In the genomic region with DNA sequence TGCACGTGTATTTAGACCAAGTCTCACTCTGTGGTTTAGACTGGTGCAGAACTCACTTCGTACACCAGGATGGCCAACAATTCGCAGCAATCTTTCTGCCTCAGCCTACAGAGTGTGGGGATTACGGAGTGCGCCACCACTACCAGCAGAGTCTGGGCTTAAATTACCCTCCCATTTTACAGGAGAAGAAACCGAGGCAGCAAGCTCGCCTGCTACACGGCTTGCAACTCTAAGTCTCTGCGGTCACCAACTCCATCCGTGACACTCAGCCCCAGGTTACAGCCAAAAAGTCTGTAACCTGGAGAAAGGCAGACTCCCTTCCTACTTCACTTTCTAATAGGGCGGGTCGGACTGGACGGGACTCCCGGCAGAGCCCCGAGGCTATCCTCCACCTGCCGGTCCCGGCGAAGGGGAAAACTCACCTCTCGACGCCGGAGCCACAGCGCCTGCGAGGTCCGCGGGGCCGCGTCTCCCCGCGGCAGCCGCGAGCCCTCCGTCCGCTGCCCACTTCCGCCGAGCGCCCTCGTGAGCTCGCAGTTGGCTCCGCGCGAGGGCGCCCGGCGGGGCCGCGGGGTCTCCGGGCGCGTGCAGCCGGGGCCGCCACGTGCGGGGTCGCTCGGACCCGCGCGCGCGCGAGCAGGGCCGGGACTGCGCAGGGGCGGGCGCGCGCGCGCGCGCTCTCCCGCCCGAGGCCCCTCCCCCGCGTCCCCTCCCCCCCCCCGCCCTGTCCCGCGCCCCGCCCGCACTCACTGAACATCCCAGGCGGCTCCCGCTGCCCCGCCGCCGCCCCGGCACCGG, we compare ENCODE assay signal across 8 mouse cellular contexts. TPM values are rescaled to one million over a fixed set of nuclear protein-coding genes. Genes with fewer than 3 reads are reported as not detected.
DNase-seq lines count a peak whose midpoint lies in the region; ATAC-seq and TF ChIP-seq lines count a peak whose summit lies in the region.

No protein-coding gene starts in this region.

- H3K4me3 ChIP-seq in G1E (ENCODE audit: low read depth, low read length): peak overlapping the region; percentile 81
- peak overlapping the region; percentile 70 for H3K4me3 ChIP-seq in heart, embryonic 13.5 days
- H3K4me3 ChIP-seq in kidney, postnatal 0 days (replicated peaks; ENCODE audit: low read depth, low read length): peak overlapping the region; percentile 71

- peaks cover 59% of the 10 kb centered on the region for H3K36me3 ChIP-seq in G1E (replicated peaks)
- peaks cover 26% of the 10 kb centered on the region for H3K36me3 ChIP-seq in heart, embryonic 13.5 days
- H3K36me3 ChIP-seq in kidney, postnatal 0 days (ENCODE audit: insufficient read depth, low read length): no peaks in the 10 kb centered on the region

- H3K9ac ChIP-seq in heart, embryonic 13.5 days: peak overlapping the region; percentile 89
- H3K9ac ChIP-seq in kidney, postnatal 0 days (ENCODE audit: low read depth, low read length): peak overlapping the region; percentile 76

- peaks cover 61% of the 10 kb centered on the region for H3K4me1 ChIP-seq in G1E (ENCODE audit: insufficient read depth, low read depth, low read length)
- H3K4me1 ChIP-seq in heart, embryonic 13.5 days: peaks cover 46% of the 10 kb centered on the region
- 0 out of 2 replicates have a peak, but pooled peaks cover 4% of the 10 kb centered on the region for H3K4me1 ChIP-seq in kidney, postnatal 0 days (replicated peaks; ENCODE audit: insufficient read depth, low read length)

- DNase-seq in 3134 (ENCODE audit: extremely low read depth, insufficient read length, low spot score): peak; percentile 74
- peak; percentile 81 for DNase-seq in G1E (ENCODE audit: low spot score)
- DNase-seq in embryo, embryonic 11.5 days (ENCODE audit: low read depth, low spot score): peak; percentile 62
- DNase-seq in kidney, postnatal 0 days (ENCODE audit: low spot score): peak; percentile 70
- DNase-seq in lung, postnatal 14 days: peak; percentile 65
- peak; percentile 45 for DNase-seq in ovary, postnatal 14 days (ENCODE audit: low spot score)
- DNase-seq in thymus, postnatal 4 days: peak; percentile 82

- ATAC-seq in G1E (ENCODE audit: extremely low read depth, insufficient number of reproducible peaks, low FRiP score, poor library complexity, severe bottlenecking): 0 out of 2 replicates have a peak, but pooled peaks have one; percentile 6
- peak; percentile 72 for ATAC-seq in heart, embryonic 13.5 days (ENCODE audit: extremely low read depth, insufficient number of reproducible peaks, low FRiP score, low TSS enrichment)
- ATAC-seq in kidney, postnatal 0 days (replicated peaks; ENCODE audit: low FRiP score, low read depth): peak; percentile 87

- H3K9me3 ChIP-seq in G1E (replicated peaks): no peaks in the 10 kb centered on the region
- no peaks in the 10 kb centered on the region for H3K9me3 ChIP-seq in heart, embryonic 13.5 days
- no peaks in the 10 kb centered on the region for H3K9me3 ChIP-seq in kidney, postnatal 0 days (replicated peaks; ENCODE audit: low read length)

- H3K27me3 ChIP-seq in G1E (ENCODE audit: insufficient read depth, low read length): no peaks in the 10 kb centered on the region
- H3K27me3 ChIP-seq in heart, embryonic 13.5 days (replicated peaks): no peaks in the 10 kb centered on the region
- no peaks in the 10 kb centered on the region for H3K27me3 ChIP-seq in kidney, postnatal 0 days (ENCODE audit: insufficient read depth, low read length)

- no peak for TF ChIP-seq CTCF in G1E (IDR thresholded peaks at IDR 0.05; ENCODE audit: low read depth, low read length)
- TF ChIP-seq CTCF in kidney, postnatal 0 days (IDR thresholded peaks at IDR 0.05; ENCODE audit: low read depth): 0 out of 2 replicates have a peak, but pooled peaks have one; percentile 6

- 1% methylated on average over 50 of the region's 87 CpGs for WGBS in heart, embryonic 13.5 days
- WGBS in kidney, postnatal 0 days: under 1% methylated on average over 36 of the region's 87 CpGs

- H3K4me2 ChIP-seq in heart, embryonic 13.5 days: peak overlapping the region; percentile 87
- H3K4me2 ChIP-seq in kidney, postnatal 0 days (ENCODE audit: low read length): peak overlapping the region; percentile 70

- peak overlapping the region; percentile 90 for H3K27ac ChIP-seq in heart, embryonic 13.5 days (replicated peaks)
- peak overlapping the region; percentile 86 for H3K27ac ChIP-seq in kidney, postnatal 0 days

RNA-seq across cellular contexts. Expression of a gene that starts 0.6 kb away (rescaled TPM):
- total RNA-seq in G1E (2014; fragmentation: Nextera tagmentation) (36.9 and 46.6 TPM in 2 replicates), G1E (2017) (35.0 and 38.0 TPM in 2 replicates)
- 23.5 and 24.3 TPM in 2 replicates for polyA plus RNA-seq in G1E (2012)
- polyA plus RNA-seq in heart, embryonic 13.5 days (2015; fragmentation: Nextera tagmentation; extraction: Ambion mirVana): 24.9 and 25.7 TPM in 2 replicates
- 30.0 and 32.5 TPM in 2 replicates for polyA plus RNA-seq in kidney, postnatal 0 days (2015; fragmentation: Nextera tagmentation; extraction: Ambion mirVana)

RNA-seq across cellular contexts. Expression of a gene that starts 0.7 kb away (rescaled TPM):
- 19.5 and 24.8 TPM in 2 replicates for total RNA-seq in G1E (2014; fragmentation: Nextera tagmentation)
- total RNA-seq in G1E (2017): 19.3 and 19.4 TPM in 2 replicates
- polyA plus RNA-seq in G1E (2012): 2.2 and 3.8 TPM in 2 replicates
- 2.6 and 3.3 TPM in 2 replicates for polyA plus RNA-seq in heart, embryonic 13.5 days (2015; fragmentation: Nextera tagmentation; extraction: Ambion mirVana)
- 2.0 and 2.2 TPM in 2 replicates for polyA plus RNA-seq in kidney, postnatal 0 days (2015; fragmentation: Nextera tagmentation; extraction: Ambion mirVana)

RNA-seq across cellular contexts. Expression of a gene that starts 37.7 kb away (rescaled TPM):
- total RNA-seq in G1E (2014; fragmentation: Nextera tagmentation): 20.8 and 44.3 TPM in 2 replicates
- 19.6 and 21.6 TPM in 2 replicates for total RNA-seq in G1E (2017)
- polyA plus RNA-seq in G1E (2012): 19.7 and 22.1 TPM in 2 replicates
- polyA plus RNA-seq in heart, embryonic 13.5 days (2015; fragmentation: Nextera tagmentation; extraction: Ambion mirVana): 20.0 and 20.5 TPM in 2 replicates
- polyA plus RNA-seq in kidney, postnatal 0 days (2015; fragmentation: Nextera tagmentation; extraction: Ambion mirVana): 14.4 and 15.5 TPM in 2 replicates

Comparison
In these comparisons a context has a peak if more than half of its experiments do, and no peak if none do; other contexts are left out.
1. Peak in every context shown above with its lines: DNase-seq, ATAC-seq, H3K4me3 ChIP-seq and H3K27ac ChIP-seq.
2. ATAC-seq: peak in every context shown above with its lines; median percentile 87 in kidney, postnatal 0 days; 72 in heart, embryonic 13.5 days; 6 in G1E.